Mouse (Mus musculus) heart, postnatal 0 days (tissue): ENCODE measurements at regions not wholly inside any gene's neighbourhood (a gene's known extent, or its start where the extent isn't known, plus 50 kb on each side); places are given as distances from the start of the nearest gene placed in this dataset.
A peak's percentile ranks its signal among the peaks of the same experiment; 100 is the strongest.

Source experiments
- ATAC-seq: fragments of 200-750 bp; cut with Nextera tagmentation; 2 replicates; pipeline ENCODE4 v1.8.0; 2017; ENCODE audit warnings: low read depth, moderate number of reproducible peaks, moderate library complexity; ENCODE audit not compliant: insufficient read depth
- DNase-seq: peaks from one replicate; pipeline ENCODE4 v3.0.0-alpha.2; 2016; ENCODE audit warnings: low spot score
- H3K27ac ChIP-seq: fragments of 300-500 bp; sonication (generic); 2 replicates; pipeline ENCODE4 v1.5.1; 2014; ENCODE audit warnings: low read depth, mild to moderate bottlenecking
- H3K27me3 ChIP-seq: fragments of 300-500 bp; sonication (generic); 2 replicates; pipeline ENCODE4 v1.6.1; 2014; ENCODE audit warnings: low read length, mixed read lengths; ENCODE audit not compliant: control insufficient read depth, insufficient read depth
- H3K36me3 ChIP-seq: fragments of 300-500 bp; sonication (generic); replicated peaks from 2 replicates; pipeline ENCODE4 v1.6.1; 2014; ENCODE audit warnings: low read length, mixed read lengths; ENCODE audit not compliant: control insufficient read depth, insufficient read depth
- H3K4me1 ChIP-seq: fragments of 300-500 bp; sonication (generic); 2 replicates; pipeline ENCODE4 v1.6.1; 2014; ENCODE audit warnings: antibody characterized with exemption; ENCODE audit not compliant: control insufficient read depth, insufficient read depth
- H3K4me2 ChIP-seq: fragments of 300-500 bp; sonication (generic); 2 replicates; pipeline ENCODE4 v1.6.1; 2014; ENCODE audit warnings: low read depth, mild to moderate bottlenecking, low read length, moderate library complexity
- H3K4me3 ChIP-seq: fragments of 300-500 bp; sonication (generic); 2 replicates; pipeline ENCODE4 v1.5.1; 2014; ENCODE audit warnings: low read depth, low read length
- H3K9ac ChIP-seq: fragments of 300-500 bp; sonication (generic); replicated peaks from 2 replicates; pipeline ENCODE4 v1.6.1; 2014; ENCODE audit warnings: low read depth, low read length, mixed read lengths
- H3K9me3 ChIP-seq: fragments of 300-500 bp; sonication (generic); replicated peaks from 2 replicates; pipeline ENCODE4 v1.6.1; 2016; ENCODE audit warnings: low read length; ENCODE audit not compliant: control insufficient read depth
- CTCF ChIP-seq: IDR thresholded peaks from 2 replicates; pipeline ENCODE4 v1.5.1; 2016; ENCODE audit warnings: antibody characterized with exemption, control low read depth, low read depth
- EP300 ChIP-seq: IDR thresholded peaks from 2 replicates; pipeline ENCODE4 v1.6.1; 2016; ENCODE audit warnings: antibody characterized with exemption, low read depth
- WGBS: fragments of 180-500 bp; shearing (Covaris S2); extraction: QIAGEN DNeasy Blood & Tissue Kit; methylation state at CpG from one replicate; pipeline ENCODE4 v1.1.7; 2014; 5-methylcytosine and 5-hydroxymethylcytosine counted together

DNA sequence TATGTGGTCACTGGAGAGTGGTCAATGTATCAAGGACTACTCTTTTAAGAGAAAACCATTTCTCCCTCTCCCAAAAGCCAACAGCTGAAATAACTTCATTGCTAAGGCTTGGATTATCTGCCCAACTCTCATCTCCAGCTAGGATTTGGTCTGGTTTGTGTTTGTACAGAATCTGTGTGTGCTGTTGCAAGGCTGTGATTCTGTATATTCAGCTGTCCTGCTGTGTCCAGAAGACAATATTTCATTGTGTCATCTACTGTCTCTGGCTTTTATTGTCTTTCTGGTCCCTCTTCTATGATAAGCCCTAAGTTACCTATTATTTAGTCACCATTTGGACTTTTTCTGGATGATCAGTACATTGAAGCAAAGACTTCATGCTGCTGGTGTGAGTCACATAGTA lies 110.9 kb downstream of the Cenpc1 start:
- Histone ChIP-seq H3K27ac (no peak overlapping the region), H3K9me3 (no peaks in the 10 kb centered on the region), H3K9ac (no peak overlapping the region), H3K36me3 (no peaks in the 10 kb centered on the region), H3K4me2 (no peak overlapping the region), H3K4me1 (no peaks in the 10 kb centered on the region), H3K4me3 (no peak overlapping the region), H3K27me3 (no peaks in the 10 kb centered on the region)
- DNase-seq (no peak), ATAC-seq (no peak)
- TF ChIP-seq CTCF (no peak), EP300 (no peak)

DNA sequence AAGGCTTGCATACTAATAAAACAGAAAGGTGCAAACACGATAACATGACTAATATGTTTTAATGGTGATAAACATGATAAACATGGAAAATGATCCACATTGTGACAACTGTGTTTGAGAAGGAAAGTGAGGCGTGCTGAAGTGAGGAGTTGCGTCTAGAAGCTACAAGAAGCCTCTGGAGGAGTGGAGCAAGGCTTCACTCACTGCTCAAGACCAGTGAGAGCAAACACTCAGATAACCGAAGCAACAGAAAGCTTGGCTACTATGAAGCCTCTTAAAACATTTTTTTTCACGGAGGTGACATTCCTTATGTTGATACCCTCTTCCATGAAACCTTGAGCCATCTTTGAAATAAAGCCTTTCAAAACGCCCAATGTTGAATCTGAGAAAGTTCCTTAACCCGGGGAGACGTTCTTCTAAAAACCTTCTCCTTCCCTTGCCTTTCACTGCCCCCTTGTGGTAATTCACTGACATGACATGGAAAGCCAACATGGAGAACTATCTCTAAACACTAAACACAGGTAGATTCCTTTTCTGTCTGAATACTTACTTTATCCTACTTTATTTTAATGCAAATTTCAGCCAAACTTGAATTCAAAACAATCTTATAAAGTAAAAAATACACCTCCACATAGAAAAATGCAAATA lies 128.6 kb downstream of the Cenpc1 start:
- 32% methylated on average over 8 of the region's 8 CpGs for WGBS
- TF ChIP-seq CTCF, result peak; percentile 80
- TF ChIP-seq EP300, result no peak
- Histone ChIP-seq H3K9ac (no peak overlapping the region), H3K9me3 (no peaks in the 10 kb centered on the region), H3K36me3 (no peaks in the 10 kb centered on the region), H3K27me3 (no peaks in the 10 kb centered on the region), H3K4me2 (no peak overlapping the region), H3K4me3 (no peak overlapping the region), H3K4me1 (no peaks in the 10 kb centered on the region), H3K27ac (no peak overlapping the region)
- no peak for ATAC-seq
- DNase-seq, result peak; percentile 23

GRCm38 (mm10) chr5:85918288-85918687 lies 147.1 kb downstream of the Cenpc1 start:
- DNase-seq, result no peak
- Histone ChIP-seq H3K27ac (no peak overlapping the region), H3K4me3 (no peak overlapping the region), H3K4me2 (no peak overlapping the region), H3K9me3 (no peaks in the 10 kb centered on the region), H3K4me1 (no peaks in the 10 kb centered on the region), H3K27me3 (no peaks in the 10 kb centered on the region), H3K36me3 (no peaks in the 10 kb centered on the region), H3K9ac (no peak overlapping the region)
- no peak for TF ChIP-seq CTCF
- no peak for TF ChIP-seq EP300
- WGBS, result 95% methylated on average over 2 of the region's 2 CpGs
- ATAC-seq, result no peak

DNA sequence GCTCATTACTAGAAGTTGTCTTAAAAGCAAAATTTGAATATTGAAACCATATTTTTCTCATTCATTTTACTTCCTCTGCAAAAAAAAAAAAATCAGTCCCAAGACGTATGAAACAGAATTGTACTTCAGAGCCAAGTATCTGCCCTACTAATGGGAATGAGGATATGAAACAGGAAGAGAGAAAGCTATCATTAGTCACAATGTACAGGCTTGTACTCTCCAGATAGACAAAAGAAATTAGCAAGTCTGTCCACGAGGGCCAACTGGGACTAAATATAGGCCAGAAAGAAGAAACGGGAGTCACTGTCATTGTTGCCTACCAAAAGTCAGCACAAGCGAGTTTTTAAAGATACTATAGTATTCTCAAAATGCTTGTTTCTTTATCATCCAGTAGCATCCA lies 150.4 kb downstream of the Cenpc1 start:
- no peak for ATAC-seq
- DNase-seq, result no peak
- Histone ChIP-seq H3K4me2 (no peak overlapping the region), H3K4me3 (no peak overlapping the region), H3K27me3 (no peaks in the 10 kb centered on the region), H3K4me1 (no peaks in the 10 kb centered on the region), H3K36me3 (no peaks in the 10 kb centered on the region), H3K27ac (no peak overlapping the region), H3K9ac (no peak overlapping the region), H3K9me3 (no peaks in the 10 kb centered on the region)
- WGBS, result 38% methylated on average over 4 of the region's 4 CpGs
- TF ChIP-seq EP300 (no peak), CTCF (no peak)

GRCm38 (mm10) chr5:85896452-85896851 lies 168.9 kb downstream of the Cenpc1 start:
- Histone ChIP-seq H3K9me3 (no peaks in the 10 kb centered on the region), H3K36me3 (no peaks in the 10 kb centered on the region), H3K4me1 (no peaks in the 10 kb centered on the region), H3K4me3 (no peak overlapping the region), H3K4me2 (no peak overlapping the region), H3K27me3 (no peaks in the 10 kb centered on the region), H3K9ac (no peak overlapping the region), H3K27ac (no peak overlapping the region)
- ATAC-seq (no peak), DNase-seq (no peak)
- no peak for TF ChIP-seq EP300
- no peak for TF ChIP-seq CTCF
- 66% methylated on average over 6 of the region's 6 CpGs for WGBS

DNA sequence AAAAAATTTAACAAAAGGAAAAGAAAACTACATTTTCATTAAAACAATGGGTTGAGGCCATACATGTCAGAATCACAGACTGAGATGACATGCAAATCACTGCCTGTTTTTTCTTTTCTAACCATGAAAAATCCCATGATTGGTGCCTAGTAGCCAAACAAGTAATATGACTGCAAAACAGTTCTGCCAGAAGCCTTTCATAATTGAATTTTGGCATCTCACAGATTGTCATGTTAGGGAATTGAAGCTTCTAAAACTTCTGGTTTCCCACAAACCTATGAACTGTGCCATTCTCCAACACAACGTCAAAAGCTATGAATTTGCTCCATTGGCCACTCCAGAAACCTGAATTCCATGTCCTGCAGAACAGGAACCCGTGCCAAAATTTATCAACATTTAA lies 169.6 kb downstream of the Cenpc1 start:
- H3K9ac ChIP-seq, result no peak overlapping the region
- H3K27ac ChIP-seq, result no peak overlapping the region
- no peaks in the 10 kb centered on the region for H3K4me1 ChIP-seq
- no peaks in the 10 kb centered on the region for H3K9me3 ChIP-seq
- TF ChIP-seq EP300 (no peak), CTCF (no peak)
- no peaks in the 10 kb centered on the region for H3K27me3 ChIP-seq
- H3K4me2 ChIP-seq, result no peak overlapping the region
- H3K36me3 ChIP-seq, result no peaks in the 10 kb centered on the region
- no peak for DNase-seq
- 53% methylated on average over 2 of the region's 2 CpGs for WGBS
- ATAC-seq, result no peak
- H3K4me3 ChIP-seq, result no peak overlapping the region
